Mouse (Mus musculus) neural tube, embryonic 13.5 days (tissue): ENCODE measurements around the gene Ecm2. TPM values are rescaled to one million over a fixed set of nuclear protein-coding genes. Genes with fewer than 3 reads are reported as not detected.

Experiments
- ATAC-seq: fragments of 200-750 bp; cut with Nextera tagmentation; 2 replicates; pipeline ENCODE4 v1.8.0; 2017; ENCODE audit warnings: low read depth, mild to moderate bottlenecking, moderate TSS enrichment, moderate library complexity
- H3K27ac ChIP-seq: fragments of 300-500 bp; sonication (generic); replicated peaks from 2 replicates; pipeline ENCODE4 v1.5.1; 2015; ENCODE audit warnings: moderate library complexity, mild to moderate bottlenecking, inconsistent platforms
- H3K27me3 ChIP-seq: fragments of 300-500 bp; sonication (generic); 2 replicates; pipeline ENCODE4 v1.6.1; 2015; ENCODE audit warnings: mild to moderate bottlenecking, inconsistent platforms
- H3K36me3 ChIP-seq: fragments of 300-500 bp; sonication (generic); 2 replicates; pipeline ENCODE4 v1.6.1; 2015; ENCODE audit warnings: mild to moderate bottlenecking, inconsistent platforms
- H3K4me1 ChIP-seq: fragments of 300-500 bp; sonication (generic); replicated peaks from 2 replicates; pipeline ENCODE4 v1.6.1; 2015; ENCODE audit warnings: inconsistent platforms
- H3K4me2 ChIP-seq: fragments of 300-500 bp; sonication (generic); 2 replicates; pipeline ENCODE4 v1.6.1; 2015; ENCODE audit warnings: inconsistent platforms, mild to moderate bottlenecking, moderate library complexity
- H3K4me3 ChIP-seq: fragments of 300-500 bp; sonication (generic); 2 replicates; pipeline ENCODE4 v1.5.1; 2015; ENCODE audit warnings: mild to moderate bottlenecking, inconsistent platforms
- H3K9ac ChIP-seq: fragments of 300-500 bp; sonication (generic); 2 replicates; pipeline ENCODE4 v1.6.1; 2015; ENCODE audit warnings: moderate library complexity, mild to moderate bottlenecking, inconsistent platforms
- H3K9me3 ChIP-seq: fragments of 300-500 bp; sonication (generic); 2 replicates; pipeline ENCODE4 v1.6.1; 2016; ENCODE audit warnings: inconsistent platforms
- WGBS: fragments of 180-500 bp; shearing (Covaris S2); methylation state at CpG from one replicate; pipeline ENCODE4 v1.1.7; 2015; 5-methylcytosine and 5-hydroxymethylcytosine counted together
- polyA plus RNA-seq: library from polyadenylated mRNA; unstranded; fragments of >200 nt; fragmentation: Nextera tagmentation; extraction: Ambion mirVana; gene quantifications from 2 replicates; pipeline ENCODE4 v1.2.1, GENCODE M21; 2015

Ecm2 gene
- polyA plus RNA-seq, 1 experiment from 2014 or later: 1.7 TPM

DNA sequence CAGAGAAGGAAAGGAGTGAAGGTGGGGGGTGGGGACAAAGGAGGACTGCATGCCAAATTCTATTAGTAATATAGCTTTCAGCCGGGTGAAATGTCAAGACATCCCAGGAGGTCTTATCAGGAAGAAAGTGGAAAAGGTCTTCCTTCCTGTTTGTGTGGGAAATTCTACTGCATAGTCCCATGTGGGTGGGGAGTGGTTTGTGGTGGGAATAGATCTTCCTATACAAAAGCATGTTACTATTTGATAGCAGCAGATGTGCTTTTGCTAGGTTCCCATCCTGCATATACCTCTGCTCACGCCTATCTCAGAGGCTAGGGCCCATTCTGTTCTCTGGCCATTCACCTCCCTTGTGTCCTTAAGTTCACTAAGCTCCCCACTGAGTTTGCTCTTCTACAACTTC is 56.3 kb downstream of the Ecm2 start:
- H3K27me3 ChIP-seq: no peaks in the 10 kb centered on the region
- WGBS: 73% methylated on average over 2 of the region's 2 CpGs
- H3K9ac ChIP-seq: no peak overlapping the region
- H3K4me3 ChIP-seq: no peak overlapping the region
- no peak for ATAC-seq
- no peak overlapping the region for H3K4me2 ChIP-seq
- no peaks in the 10 kb centered on the region for H3K36me3 ChIP-seq
- no peaks in the 10 kb centered on the region for H3K9me3 ChIP-seq
- H3K4me1 ChIP-seq: no peaks in the 10 kb centered on the region
- H3K27ac ChIP-seq: no peak overlapping the region

DNA sequence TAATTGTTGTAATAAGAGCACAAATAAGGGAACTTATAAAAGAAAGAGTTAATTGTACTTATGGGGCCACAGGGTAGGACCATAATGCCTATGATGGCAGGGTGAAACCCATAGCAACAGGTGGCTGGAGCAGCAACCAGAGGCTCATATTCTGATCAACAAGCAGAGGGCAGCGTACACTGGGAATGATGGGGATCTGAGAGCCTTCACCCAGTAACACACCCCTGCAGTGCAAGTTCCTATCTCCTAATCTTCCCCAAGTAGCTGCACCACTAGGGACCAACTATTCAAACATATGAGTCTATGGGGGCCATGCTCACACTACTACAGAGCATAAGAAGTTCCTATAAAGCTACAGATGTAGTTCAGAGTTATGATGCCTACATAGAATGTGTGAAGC is 59.7 kb downstream of the Ecm2 start:
- Histone ChIP-seq H3K4me3 (no peak overlapping the region), H3K9me3 (no peaks in the 10 kb centered on the region), H3K9ac (no peak overlapping the region), H3K27ac (no peak overlapping the region), H3K36me3 (no peaks in the 10 kb centered on the region), H3K27me3 (no peaks in the 10 kb centered on the region), H3K4me1 (no peaks in the 10 kb centered on the region), H3K4me2 (no peak overlapping the region)
- no peak for ATAC-seq
- WGBS: 82% methylated on average over 1 of the region's 1 CpGs

GRCm38 (mm10) chr13:49570371-49570770 is 65.8 kb downstream of the Ecm2 start:
- Histone ChIP-seq H3K27me3 (no peaks in the 10 kb centered on the region), H3K27ac (no peak overlapping the region), H3K4me2 (no peak overlapping the region), H3K9me3 (no peaks in the 10 kb centered on the region), H3K9ac (no peak overlapping the region), H3K4me1 (no peaks in the 10 kb centered on the region), H3K4me3 (no peak overlapping the region), H3K36me3 (no peaks in the 10 kb centered on the region)
- no peak for ATAC-seq
- WGBS: 70% methylated on average over 3 of the region's 3 CpGs

GRCm38 (mm10) chr13:49571418-49571817 is 66.8 kb downstream of the Ecm2 start:
- no peaks in the 10 kb centered on the region for H3K27me3 ChIP-seq
- ATAC-seq: no peak
- H3K4me1 ChIP-seq: no peaks in the 10 kb centered on the region
- H3K4me3 ChIP-seq: no peak overlapping the region
- 83% methylated on average over 2 of the region's 2 CpGs for WGBS
- no peaks in the 10 kb centered on the region for H3K36me3 ChIP-seq
- H3K27ac ChIP-seq: no peak overlapping the region
- H3K9me3 ChIP-seq: no peaks in the 10 kb centered on the region
- H3K9ac ChIP-seq: no peak overlapping the region
- H3K4me2 ChIP-seq: no peak overlapping the region

- H3K27me3 ChIP-seq: no peaks in the 10 kb centered on the region
- no peaks in the 10 kb centered on the region for H3K36me3 ChIP-seq
- H3K9ac ChIP-seq: no peak within 1 kb of the TSS
- H3K4me1 ChIP-seq: no peaks in the 10 kb centered on the region
- 85% methylated on average over 8 of the region's 8 CpGs for WGBS
- no peak within 1 kb of the TSS for H3K4me3 ChIP-seq
- no peaks in the 10 kb centered on the region for H3K9me3 ChIP-seq
- no peak within 1 kb of the TSS for H3K27ac ChIP-seq
- H3K4me2 ChIP-seq: no peak within 1 kb of the TSS
- ATAC-seq: no peak
Observed at GRCm38 (mm10) chr13:49581541-49582530, 77.2 kb downstream of the Ecm2 start, which contains the start of gene Omd. TSS of gene Omd (plus strand) at chr13:49582462.

Other genes starting within 250 kb of the Ecm2 start
- 3.1 and 3.8 TPM in 2 replicates for gene Fgd3, start 184.5 kb upstream of the Ecm2 start, polyA plus RNA-seq
- gene Bicd2, start 163.2 kb upstream of the Ecm2 start, polyA plus RNA-seq: 35.4 and 35.9 TPM in 2 replicates
- 12.5 and 13.4 TPM in 2 replicates for gene Ippk, start 83.6 kb upstream of the Ecm2 start, polyA plus RNA-seq
- 0.68 and 0.75 TPM in 2 replicates for gene Tes3-ps, start 11.5 kb upstream of the Ecm2 start, polyA plus RNA-seq
- 2.2 and 2.4 TPM in 2 replicates for gene Aspn, start 39.6 kb downstream of the Ecm2 start, polyA plus RNA-seq
- gene Omd, start 77.7 kb downstream of the Ecm2 start, polyA plus RNA-seq: 0.37 and 0.38 TPM in 2 replicates
- 17.0 and 17.5 TPM in 2 replicates for gene Ogn, start 103.2 kb downstream of the Ecm2 start, polyA plus RNA-seq
- 7.2 and 7.6 TPM in 2 replicates for gene Cenpp, start 148.0 kb downstream of the Ecm2 start, polyA plus RNA-seq
- 19.4 and 22.5 TPM in 2 replicates for gene Nol8, start 148.3 kb downstream of the Ecm2 start, polyA plus RNA-seq
- gene Iars, start 177.3 kb downstream of the Ecm2 start, polyA plus RNA-seq: 59.9 and 66.6 TPM in 2 replicates